Mouse (Mus musculus) adrenal gland, adult 2 months (tissue): ENCODE measurements around the gene Olfr1212. TPM values are rescaled to one million over a fixed set of nuclear protein-coding genes. Genes with fewer than 3 reads are reported as not detected.

Experiments
- DNase-seq: peaks from one replicate; pipeline ENCODE4 v3.0.0; 2021
- long read RNA-seq: library from polyadenylated mRNA; stranded (forward); transcript quantifications from one replicate; pipeline ENCODE4 v2.0.0, GENCODE M21; 2021
- polyA plus RNA-seq: library from polyadenylated mRNA; depleted of rRNA; stranded (reverse); fragments of >200 nt; gene quantifications from 2 replicates; pipeline ENCODE4 v1.2.3, GENCODE M21; 2012; rRNA removed
- total RNA-seq, 2 experiments: library from RNA; stranded (reverse); gene quantifications; 2 replicates each; pipeline ENCODE4 v1.2.3; 2021

Olfr1212 gene
- total RNA-seq: not detected
- not detected in 2 replicates for polyA plus RNA-seq
- long read RNA-seq: 0 reads

DNA sequence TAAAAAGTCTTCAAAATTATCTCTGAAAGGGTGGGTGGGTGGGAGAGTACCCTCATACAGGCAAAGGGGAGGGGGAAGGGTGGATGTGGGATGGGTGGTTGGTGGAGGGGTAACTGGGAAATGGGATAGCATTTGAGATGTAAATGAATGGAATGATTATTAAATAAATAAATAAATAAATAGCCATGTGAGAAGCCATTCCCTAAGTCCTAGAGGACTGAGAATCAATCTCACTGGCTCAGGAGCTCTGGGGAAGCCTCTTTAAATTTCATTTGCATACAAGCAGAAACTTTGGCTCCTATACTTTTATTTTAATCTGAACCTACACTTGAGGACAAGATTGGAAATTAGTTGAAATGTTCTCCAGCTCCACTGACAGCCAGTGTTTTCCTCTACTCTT, at the start of gene Olfr1212:
Gene Olfr1212, plus strand, starts transcription at position 301 of the 400 bp plus-strand sequence.
- no peak for DNase-seq

GRCm38 (mm10) chr2:88915057-88915456, 38.7 kb upstream of the Olfr1212 start, which contains the start of gene Olfr1209:
Gene Olfr1209, minus strand, starts transcription at chr2:88915157.
- no peak for DNase-seq

DNA sequence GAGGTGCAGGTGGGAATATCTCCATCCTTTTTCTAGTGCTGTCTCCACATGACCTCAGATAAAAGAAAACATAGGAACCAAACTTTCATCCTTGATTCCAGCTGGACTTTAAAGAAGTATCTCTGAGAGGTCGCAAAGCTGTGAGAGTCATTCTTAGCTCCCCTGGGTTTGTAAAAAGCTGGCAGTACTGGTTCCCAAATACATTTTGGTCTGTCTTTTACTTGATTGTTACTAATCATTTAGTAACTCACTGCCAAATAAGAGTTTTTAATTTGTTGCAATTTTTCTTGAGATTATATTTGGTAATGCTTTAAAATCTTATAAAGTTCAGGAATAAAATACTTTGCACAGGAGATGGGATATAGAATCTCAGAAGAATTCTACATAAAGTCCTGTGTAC, 15.8 kb upstream of the Olfr1212 start, which contains the start of gene Olfr1211:
Gene Olfr1211, minus strand, starts transcription at position 101 of the 400 bp plus-strand sequence.
- DNase-seq: no peak

DNA sequence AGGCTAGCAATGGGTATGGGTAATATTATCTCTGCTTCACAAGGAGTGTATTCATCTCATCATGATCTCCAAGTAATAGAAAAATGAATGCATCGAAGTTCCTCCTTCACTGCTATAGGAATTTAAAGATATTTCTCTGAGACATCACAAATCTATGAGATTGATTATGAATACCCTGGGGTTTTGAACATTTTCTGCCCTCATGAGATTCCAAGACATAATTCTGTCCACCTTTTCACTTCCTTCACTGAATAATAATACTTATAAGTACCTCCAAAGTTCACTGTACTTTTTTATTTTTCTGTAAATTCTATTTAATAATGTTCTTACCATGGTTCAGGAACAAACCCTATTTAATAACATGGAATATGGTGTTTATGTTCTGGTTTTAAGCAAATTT, 26.4 kb downstream of the Olfr1212 start, which contains the start of gene Gm13762:
Gene Gm13762, minus strand, starts transcription at position 101 of the 400 bp plus-strand sequence.
- no peak for DNase-seq

DNA sequence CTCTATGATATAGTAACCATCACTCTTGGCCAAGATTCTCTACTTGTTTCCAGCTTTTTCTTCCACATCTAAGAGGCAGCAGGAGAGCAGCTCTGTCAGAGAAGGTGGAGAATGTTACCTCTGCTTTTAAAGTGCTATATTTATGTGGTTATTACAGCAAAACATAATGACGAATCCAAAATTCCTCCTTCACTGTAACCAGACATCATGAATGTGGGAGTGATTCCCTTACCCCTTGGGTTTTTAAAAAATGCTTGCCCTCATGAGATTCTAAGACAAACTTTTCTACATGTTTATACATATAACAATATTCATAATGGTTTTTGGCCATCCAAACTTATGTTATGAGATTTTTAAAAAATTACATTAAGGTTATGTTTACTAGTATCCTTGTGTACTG, 38.8 kb downstream of the Olfr1212 start, which contains the start of gene Olfr1214:
Gene Olfr1214, minus strand, starts transcription at position 101 of the 400 bp plus-strand sequence.
- DNase-seq: no peak

DNA sequence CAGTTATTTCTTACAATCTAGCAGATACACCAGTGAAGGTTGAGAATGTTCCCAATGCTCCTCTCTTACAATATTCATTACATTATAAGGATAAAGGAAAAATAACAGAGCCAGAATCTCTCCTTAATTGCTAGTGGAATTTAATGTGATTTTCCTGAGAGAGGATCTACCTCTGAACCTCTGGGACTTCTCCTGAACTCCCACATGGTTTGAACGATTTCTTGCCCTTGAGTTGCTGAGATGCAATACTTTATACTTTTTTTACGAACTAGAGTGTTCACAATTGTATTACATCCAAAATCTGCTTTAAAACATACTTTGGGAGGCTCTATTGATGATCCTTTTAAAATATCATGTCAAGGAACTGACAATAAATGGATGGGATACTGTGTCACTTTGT, 53.1 kb downstream of the Olfr1212 start, which contains the start of gene Olfr1215:
Gene Olfr1215, minus strand, starts transcription at position 101 of the 400 bp plus-strand sequence.
- DNase-seq: no peak

Other genes with a start within 250 kb of the Olfr1212 start
- not detected for gene Olfr1196, start 249.4 kb upstream of the Olfr1212 start, total RNA-seq
- not detected in 2 replicates for gene Olfr1196, start 249.4 kb upstream of the Olfr1212 start, polyA plus RNA-seq
- gene Olfr1197, start 221.6 kb upstream of the Olfr1212 start, total RNA-seq: not detected
- gene Olfr1197, start 221.6 kb upstream of the Olfr1212 start, polyA plus RNA-seq: not detected in 2 replicates
- not detected for gene Olfr1198, start 202.6 kb upstream of the Olfr1212 start, total RNA-seq
- gene Olfr1198, start 202.6 kb upstream of the Olfr1212 start, polyA plus RNA-seq: not detected in 2 replicates
- not detected for gene Olfr1199, start 193.5 kb upstream of the Olfr1212 start, total RNA-seq
- gene Olfr1199, start 193.5 kb upstream of the Olfr1212 start, polyA plus RNA-seq: not detected in 2 replicates
- gene Olfr1200, start 183.5 kb upstream of the Olfr1212 start, total RNA-seq: not detected
- gene Olfr1200, start 183.5 kb upstream of the Olfr1212 start, polyA plus RNA-seq: not detected in 2 replicates
- not detected for gene Olfr1201, start 160.9 kb upstream of the Olfr1212 start, total RNA-seq
- gene Olfr1201, start 160.9 kb upstream of the Olfr1212 start, polyA plus RNA-seq: not detected in 2 replicates
- gene Olfr1202, start 139.5 kb upstream of the Olfr1212 start, total RNA-seq: not detected
- not detected in 2 replicates for gene Olfr1202, start 139.5 kb upstream of the Olfr1212 start, polyA plus RNA-seq
- not detected for gene Olfr1205, start 124.2 kb upstream of the Olfr1212 start, total RNA-seq
- gene Olfr1205, start 124.2 kb upstream of the Olfr1212 start, polyA plus RNA-seq: not detected in 2 replicates
- gene Olfr1204, start 104.7 kb upstream of the Olfr1212 start, total RNA-seq: not detected
- gene Olfr1204, start 104.7 kb upstream of the Olfr1212 start, polyA plus RNA-seq: not detected in 2 replicates
- gene Olfr1206, start 90.7 kb upstream of the Olfr1212 start, total RNA-seq: not detected
- not detected in 2 replicates for gene Olfr1206, start 90.7 kb upstream of the Olfr1212 start, polyA plus RNA-seq
- gene Olfr1208, start 51.7 kb upstream of the Olfr1212 start, total RNA-seq: not detected
- gene Olfr1208, start 51.7 kb upstream of the Olfr1212 start, polyA plus RNA-seq: not detected in 2 replicates
- gene Olfr1209, start 38.8 kb upstream of the Olfr1212 start, total RNA-seq: not detected
- gene Olfr1209, start 38.8 kb upstream of the Olfr1212 start, polyA plus RNA-seq: not detected in 2 replicates
- not detected for gene Olfr1211, start 15.9 kb upstream of the Olfr1212 start, total RNA-seq
- not detected in 2 replicates for gene Olfr1211, start 15.9 kb upstream of the Olfr1212 start, polyA plus RNA-seq
- not detected for gene Gm13762, start 26.3 kb downstream of the Olfr1212 start, total RNA-seq
- gene Gm13762, start 26.3 kb downstream of the Olfr1212 start, polyA plus RNA-seq: not detected in 2 replicates
- not detected for gene Olfr1214, start 38.7 kb downstream of the Olfr1212 start, total RNA-seq
- not detected in 2 replicates for gene Olfr1214, start 38.7 kb downstream of the Olfr1212 start, polyA plus RNA-seq
- gene Olfr1215, start 53.0 kb downstream of the Olfr1212 start, total RNA-seq: not detected
- not detected in 2 replicates for gene Olfr1215, start 53.0 kb downstream of the Olfr1212 start, polyA plus RNA-seq
- not detected for gene Olfr1216, start 64.4 kb downstream of the Olfr1212 start, total RNA-seq
- gene Olfr1216, start 64.4 kb downstream of the Olfr1212 start, polyA plus RNA-seq: not detected in 2 replicates
- gene Olfr1217, start 78.1 kb downstream of the Olfr1212 start, total RNA-seq: not detected
- gene Olfr1217, start 78.1 kb downstream of the Olfr1212 start, polyA plus RNA-seq: not detected in 2 replicates
- gene Olfr1218, start 107.2 kb downstream of the Olfr1212 start, total RNA-seq: not detected
- not detected in 2 replicates for gene Olfr1218, start 107.2 kb downstream of the Olfr1212 start, polyA plus RNA-seq
- not detected for gene Olfr1219, start 129.5 kb downstream of the Olfr1212 start, total RNA-seq
- gene Olfr1219, start 129.5 kb downstream of the Olfr1212 start, polyA plus RNA-seq: not detected in 2 replicates
- not detected for gene Olfr1220, start 152.9 kb downstream of the Olfr1212 start, total RNA-seq
- gene Olfr1220, start 152.9 kb downstream of the Olfr1212 start, polyA plus RNA-seq: not detected in 2 replicates
- not detected for gene Olfr1221, start 163.3 kb downstream of the Olfr1212 start, total RNA-seq
- not detected in 2 replicates for gene Olfr1221, start 163.3 kb downstream of the Olfr1212 start, polyA plus RNA-seq
- gene Olfr1222, start 179.1 kb downstream of the Olfr1212 start, total RNA-seq: not detected
- gene Olfr1222, start 179.1 kb downstream of the Olfr1212 start, polyA plus RNA-seq: not detected in 2 replicates
- not detected for gene Olfr1223, start 197.6 kb downstream of the Olfr1212 start, total RNA-seq
- gene Olfr1223, start 197.6 kb downstream of the Olfr1212 start, polyA plus RNA-seq: not detected in 2 replicates
- not detected for gene Olfr1224-ps1, start 210.1 kb downstream of the Olfr1212 start, total RNA-seq
- not detected in 2 replicates for gene Olfr1224-ps1, start 210.1 kb downstream of the Olfr1212 start, polyA plus RNA-seq
- gene Olfr1225, start 220.7 kb downstream of the Olfr1212 start, total RNA-seq: not detected
- gene Olfr1225, start 220.7 kb downstream of the Olfr1212 start, polyA plus RNA-seq: not detected in 2 replicates
- gene Olfr1226, start 246.1 kb downstream of the Olfr1212 start, total RNA-seq: not detected
- gene Olfr1226, start 246.1 kb downstream of the Olfr1212 start, polyA plus RNA-seq: not detected in 2 replicates